Mouse (Mus musculus): Measurements from ENCODE around the gene Slc25a45.

- no peak for TF ChIP-seq CTCF (IDR thresholded peaks at IDR 0.05; ENCODE audit: low read depth)
- TF ChIP-seq EP300 (IDR thresholded peaks at IDR 0.05; ENCODE audit: low read depth): no peak
These were observed 30.3 kb upstream of the Slc25a45 start for GRCm38 (mm10) chr19:5847306-5847796.

All from liver, postnatal 0 days (tissue).